Mouse (Mus musculus): Measurements from ENCODE around the gene Cd2bp2.

- TF ChIP-seq CTCF (conservative IDR thresholded peaks at IDR 0.05; ENCODE audit: low read length) (no peak), POU5F1 (IDR thresholded peaks at IDR 0.05; ENCODE audit: borderline replicate concordance, low read length) (no peak), NANOG (IDR thresholded peaks at IDR 0.05; ENCODE audit: borderline replicate concordance, low read length) (no peak)
Observed at GRCm38 (mm10) chr7:127162546-127162945, 33.3 kb downstream of the Cd2bp2 start.
